11 mouse cellular contexts compared by ENCODE assay signal in genomic region chr10:21826793-21827504, GRCm38 (mm10). TPM values are rescaled to one million over a fixed set of nuclear protein-coding genes. Genes with fewer than 3 reads are reported as not detected.
A peak's percentile ranks its signal among the peaks of the same experiment; 100 is the strongest.
DNase-seq lines count a peak whose midpoint lies in the region; ATAC-seq and TF ChIP-seq lines count a peak whose summit lies in the region.
"Had no signal": no experiment of that assay in that cellular context is flagged by ENCODE, and none has a peak within 500 bp of the region (broad histone marks: within the 10 kb centered on the region; RNA-seq: fewer than 3 reads in every experiment).

No protein-coding gene starts in this region.

- no peaks in the 10 kb centered on the region for H3K9me3 ChIP-seq in ES-Bruce4 (replicated peaks; ENCODE audit: control insufficient read depth, insufficient read depth, low read length, poor library complexity, severe bottlenecking)
- H3K9me3 ChIP-seq in intestine, embryonic 16.5 days (ENCODE audit: control insufficient read depth, low read length), result no peaks in the 10 kb centered on the region
- H3K9me3 ChIP-seq in lung, postnatal 0 days (ENCODE audit: low read length), result no peaks in the 10 kb centered on the region
- H3K9me3 ChIP-seq: forebrain, embryonic 13.5 days had no signal

- TF ChIP-seq EP300 in ES-Bruce4 (IDR thresholded peaks at IDR 0.05; ENCODE audit: insufficient read depth, low read depth, low read length), result peak; percentile 98
- TF ChIP-seq EP300 in lung, postnatal 0 days (IDR thresholded peaks at IDR 0.05), result no peak

- H3K4me1 ChIP-seq in ES-Bruce4 (ENCODE audit: control insufficient read depth, insufficient read depth, low read length), result peaks cover 7% of the 10 kb centered on the region
- no peaks in the 10 kb centered on the region for H3K4me1 ChIP-seq in intestine, embryonic 16.5 days (ENCODE audit: control insufficient read depth, insufficient read depth, low read length)
- H3K4me1 ChIP-seq in lung, postnatal 0 days (ENCODE audit: insufficient read depth, low read depth, low read length), result no peaks in the 10 kb centered on the region

- TF ChIP-seq POLR2A in ES-Bruce4 (IDR thresholded peaks at IDR 0.05; ENCODE audit: insufficient read depth, low read length), result no peak

- peak overlapping the region; percentile 99 for H3K27ac ChIP-seq in ES-Bruce4 (ENCODE audit: insufficient read depth, low read length)
- peak overlapping the region; percentile 43; the same call in 1 of the 2 replicates for H3K27ac ChIP-seq in intestine, embryonic 16.5 days (ENCODE audit: low read length)
- no peak overlapping the region for H3K27ac ChIP-seq in lung, postnatal 0 days (ENCODE audit: low read length)
- H3K27ac ChIP-seq: forebrain, embryonic 13.5 days had no signal

- H3K27me3 ChIP-seq in ES-Bruce4 (ENCODE audit: control insufficient read depth, insufficient read depth, low read length, poor library complexity, severe bottlenecking), result no peaks in the 10 kb centered on the region
- H3K27me3 ChIP-seq in intestine, embryonic 16.5 days (replicated peaks; ENCODE audit: control insufficient read depth, insufficient read depth, low read length), result no peaks in the 10 kb centered on the region
- H3K27me3 ChIP-seq in lung, postnatal 0 days (replicated peaks; ENCODE audit: insufficient read depth, low read length), result no peaks in the 10 kb centered on the region
- H3K27me3 ChIP-seq: forebrain, embryonic 13.5 days had no signal

- TF ChIP-seq CTCF in ES-Bruce4 (IDR thresholded peaks at IDR 0.05; ENCODE audit: low read depth, low read length), result no peak
- TF ChIP-seq CTCF in lung, postnatal 0 days (IDR thresholded peaks at IDR 0.05), result no peak

- no peak overlapping the region for H3K4me2 ChIP-seq in intestine, embryonic 16.5 days (ENCODE audit: low read depth, low read length)
- H3K4me2 ChIP-seq in lung, postnatal 0 days (replicated peaks; ENCODE audit: low read depth, low read length), result no peak overlapping the region
- H3K4me2 ChIP-seq: forebrain, embryonic 13.5 days; lung, embryonic 14.5 days had no signal

- H3K9ac ChIP-seq in ES-Bruce4 (ENCODE audit: low read depth, poor library complexity, severe bottlenecking), result peak overlapping the region; percentile 79
- no peak overlapping the region for H3K9ac ChIP-seq in intestine, embryonic 16.5 days (ENCODE audit: low read depth, low read length)
- H3K9ac ChIP-seq in lung, postnatal 0 days (replicated peaks; ENCODE audit: low read depth), result no peak overlapping the region
- H3K9ac ChIP-seq: forebrain, embryonic 13.5 days; lung, embryonic 14.5 days had no signal

- peak; percentile 15 to 19 for DNase-seq in B cell, adult 2 months
- no peak for DNase-seq in cerebellum, postnatal 25 days
- DNase-seq in lung, postnatal 0 days (ENCODE audit: low spot score), result no peak
- no peak for DNase-seq in heart, adult 8-10 months (ENCODE audit: low spot score)
- DNase-seq: gastrocnemius, postnatal 25 days; layer of hippocampus, postnatal 36 days; lung, embryonic 14.5 days had no signal

- ATAC-seq in intestine, embryonic 16.5 days, result peak; percentile 87
- 0 out of 2 replicates have a peak, but pooled peaks have one; percentile 19 for ATAC-seq in neutrophil, adult 5-6 weeks (ENCODE audit: extremely low read depth, insufficient number of reproducible peaks, low FRiP score, poor library complexity, severe bottlenecking)
- no peak for ATAC-seq in lung, postnatal 0 days
- ATAC-seq: forebrain, embryonic 13.5 days had no signal

- H3K4me3 ChIP-seq in ES-Bruce4 (ENCODE audit: low read depth, low read length), result peak overlapping the region; percentile 63
- no peak overlapping the region for H3K4me3 ChIP-seq in intestine, embryonic 16.5 days (ENCODE audit: low read length)
- no peak overlapping the region for H3K4me3 ChIP-seq in lung, postnatal 0 days (ENCODE audit: low read depth, low read length)
- H3K4me3 ChIP-seq: forebrain, embryonic 13.5 days had no signal

- no peaks in the 10 kb centered on the region for H3K36me3 ChIP-seq in ES-Bruce4 (ENCODE audit: control insufficient read depth, insufficient read depth, low read length, poor library complexity, severe bottlenecking)
- H3K36me3 ChIP-seq in intestine, embryonic 16.5 days (ENCODE audit: control insufficient read depth, insufficient read depth, low read length), result no peaks in the 10 kb centered on the region
- H3K36me3 ChIP-seq in lung, postnatal 0 days (ENCODE audit: insufficient read depth, low read length), result no peaks in the 10 kb centered on the region

- 55% methylated on average over 5 of the region's 5 CpGs for WGBS in intestine, embryonic 16.5 days
- WGBS in lung, postnatal 0 days, result 53% methylated on average over 5 of the region's 5 CpGs

RNA-seq across cellular contexts. Expression of gene Sgk1, which starts 55.0 kb away (rescaled TPM):
- 349 and 386 TPM in 2 replicates for polyA plus RNA-seq in ES-Bruce4 (2011; ENCODE audit: insufficient read depth, insufficient read length, low read depth, missing spikeins)
- polyA plus RNA-seq in intestine, embryonic 16.5 days (2015; fragmentation: Nextera tagmentation; extraction: Ambion mirVana), result 33.6 and 35.1 TPM in 2 replicates
- total RNA-seq in neutrophil, adult 5-6 weeks (2017), result 90.4 and 91.8 TPM in 2 replicates
- polyA plus RNA-seq in lung, postnatal 0 days (2015; fragmentation: Nextera tagmentation; extraction: Ambion mirVana), result 86.9 and 130 TPM in 2 replicates
- total RNA-seq in heart, adult 8-10 months (2022), result 10 to 100 TPM; 29.3 to 60.0 (median 43.0) TPM

Comparison
In these comparisons a context has a peak if more than half of its experiments do, and no peak if none do; other contexts are left out.
1. DNase-seq: peak in B cell, adult 2 months (2 of 2); none in cerebellum, postnatal 25 days (0 of 2), lung, postnatal 0 days (single experiment) and heart, adult 8-10 months (single experiment).